Mouse (Mus musculus) liver, adult 2 months (tissue): ENCODE data around the gene Eif4g2. TPM values are rescaled to one million over a fixed set of nuclear protein-coding genes. Genes with fewer than 3 reads are reported as not detected.

Experiments used
- DNase-seq: peaks from one replicate; pipeline ENCODE4 v3.0.0-alpha.2; 2011; ENCODE audit warnings: low read depth, low spot score; ENCODE audit errors: extremely low read depth
- H3K27ac ChIP-seq: fragments of 200-500 bp; replicated peaks from 2 replicates; pipeline ENCODE4 v1.5.1; 2012; ENCODE audit warnings: low read depth, mild to moderate bottlenecking, control low read depth, inconsistent platforms, low read length; ENCODE audit not compliant: insufficient read depth
- H3K27me3 ChIP-seq: fragments of 200-500 bp; 2 replicates; pipeline ENCODE4 v1.6.1; 2012; ENCODE audit warnings: mild to moderate bottlenecking, moderate library complexity, low read length, inconsistent platforms; ENCODE audit not compliant: control insufficient read depth, insufficient read depth
- H3K36me3 ChIP-seq: fragments of 200-500 bp; 2 replicates; pipeline ENCODE4 v1.6.1; 2012; ENCODE audit warnings: low read length, inconsistent platforms; ENCODE audit not compliant: control insufficient read depth, insufficient read depth
- H3K4me1 ChIP-seq: fragments of 200-500 bp; 2 replicates; pipeline ENCODE4 v1.6.1; 2011; ENCODE audit warnings: low read length; ENCODE audit not compliant: control insufficient read depth, insufficient read depth
- H3K4me3 ChIP-seq: fragments of 200-500 bp; 2 replicates; pipeline ENCODE4 v1.5.1; 2011; ENCODE audit warnings: low read depth, mild to moderate bottlenecking, control low read depth, low read length, moderate library complexity; ENCODE audit not compliant: insufficient read depth
- H3K79me2 ChIP-seq: fragments of 200-500 bp; 2 replicates; pipeline ENCODE4 v1.6.1; 2012; ENCODE audit warnings: inconsistent platforms, mild to moderate bottlenecking, low read length, moderate library complexity; ENCODE audit not compliant: control insufficient read depth, insufficient read depth
- H3K9ac ChIP-seq: fragments of 200-500 bp; 2 replicates; pipeline ENCODE4 v1.6.1; 2012; ENCODE audit warnings: low read depth, mild to moderate bottlenecking, control low read depth, inconsistent platforms, low read length
- CTCF ChIP-seq: fragments of 200-500 bp; IDR thresholded peaks from 2 replicates; pipeline ENCODE4 v1.5.1; 2011; ENCODE audit warnings: low read depth, low read length, control low read depth
- POLR2A ChIP-seq: fragments of 200-500 bp; IDR thresholded peaks from 2 replicates; pipeline ENCODE4 v1.6.1; 2011; ENCODE audit warnings: low read length, control low read depth; ENCODE audit not compliant: insufficient read depth; ENCODE audit errors: extremely low read depth
- WGBS: fragments of 180-500 bp; shearing (Covaris S2); methylation state at CpG from one replicate; pipeline ENCODE4 v1.1.7; 2018; 5-methylcytosine and 5-hydroxymethylcytosine counted together
- polyA plus RNA-seq: library from polyadenylated mRNA; depleted of rRNA; stranded (reverse); fragments of >200 nt; gene quantifications from 2 replicates; pipeline ENCODE4 v1.2.3, GENCODE M21; 2012
- total RNA-seq: library from RNA; depleted of rRNA; stranded (reverse); fragments of >200 nt; gene quantifications from 2 replicates; pipeline ENCODE4 v1.2.3, GENCODE M21; 2014

The Eif4g2 gene
- total and polyA plus RNA-seq, 2 experiments = 64.7 to 210 TPM

GRCm38 (mm10) chr7:111122084-111122530, 39.3 kb upstream of the Eif4g2 start:
- TF ChIP-seq CTCF (no peak), POLR2A (no peak)
- DNase-seq = peak; percentile 77
- no peaks in the 10 kb centered on the region for H3K27me3 ChIP-seq
- H3K9ac ChIP-seq = peak overlapping the region; percentile 75
- peaks cover 4% of the 10 kb centered on the region for H3K36me3 ChIP-seq
- H3K79me2 ChIP-seq = no peaks in the 10 kb centered on the region
- H3K4me3 ChIP-seq = peak overlapping the region; percentile 66
- H3K4me1 ChIP-seq = peaks cover 5% of the 10 kb centered on the region
- WGBS = under 1% methylated on average over 34 of the region's 34 CpGs
- H3K27ac ChIP-seq = peak overlapping the region; percentile 89

GRCm38 (mm10) chr7:111121522-111121921, 38.7 kb upstream of the Eif4g2 start:
- no peaks in the 10 kb centered on the region for H3K79me2 ChIP-seq
- no peak for TF ChIP-seq POLR2A
- TF ChIP-seq CTCF = no peak
- peaks cover 4% of the 10 kb centered on the region for H3K36me3 ChIP-seq
- peak overlapping the region; percentile 75; the same call in 1 of the 2 replicates for H3K9ac ChIP-seq
- H3K4me1 ChIP-seq = peaks cover 5% of the 10 kb centered on the region
- peak; percentile 53 for DNase-seq
- peak overlapping the region; percentile 89 for H3K27ac ChIP-seq
- WGBS = 25% methylated on average over 9 of the region's 9 CpGs
- no peaks in the 10 kb centered on the region for H3K27me3 ChIP-seq
- peak overlapping the region; percentile 66; the same call in 1 of the 2 replicates for H3K4me3 ChIP-seq

GRCm38 (mm10) chr7:111109561-111109960, 26.7 kb upstream of the Eif4g2 start:
- Histone ChIP-seq H3K79me2 (no peaks in the 10 kb centered on the region), H3K36me3 (peaks cover 15% of the 10 kb centered on the region), H3K9ac (no peak overlapping the region), H3K4me1 (no peaks in the 10 kb centered on the region), H3K27ac (no peak overlapping the region), H3K4me3 (no peak overlapping the region), H3K27me3 (no peaks in the 10 kb centered on the region)
- WGBS = 85% methylated on average over 2 of the region's 2 CpGs
- DNase-seq = no peak
- TF ChIP-seq CTCF (no peak), POLR2A (no peak)

- WGBS = 96% methylated on average over 2 of the region's 2 CpGs
- Histone ChIP-seq H3K27ac (no peak overlapping the region), H3K27me3 (no peaks in the 10 kb centered on the region), H3K79me2 (no peaks in the 10 kb centered on the region), H3K4me1 (no peaks in the 10 kb centered on the region), H3K4me3 (no peak overlapping the region), H3K9ac (no peak overlapping the region), H3K36me3 (peaks cover 12% of the 10 kb centered on the region)
- DNase-seq = no peak
- TF ChIP-seq CTCF (no peak), POLR2A (no peak)
Measured at GRCm38 (mm10) chr7:111109161-111109560, 26.3 kb upstream of the Eif4g2 start.

GRCm38 (mm10) chr7:111098196-111098595, 15.4 kb upstream of the Eif4g2 start:
- no peaks in the 10 kb centered on the region for H3K79me2 ChIP-seq
- TF ChIP-seq CTCF (no peak), POLR2A (no peak)
- no peak overlapping the region for H3K9ac ChIP-seq
- no peaks in the 10 kb centered on the region for H3K4me1 ChIP-seq
- H3K27me3 ChIP-seq = no peaks in the 10 kb centered on the region
- peak; percentile 78 for DNase-seq
- 50% methylated on average over 1 of the region's 1 CpGs for WGBS
- no peak overlapping the region for H3K27ac ChIP-seq
- H3K36me3 ChIP-seq = no peaks in the 10 kb centered on the region
- no peak overlapping the region for H3K4me3 ChIP-seq

GRCm38 (mm10) chr7:111095169-111095568, 12.3 kb upstream of the Eif4g2 start:
- 45% methylated on average over 2 of the region's 2 CpGs for WGBS

More at GRCm38 (mm10) chr7:111095169-111095568, 12.3 kb upstream of the Eif4g2 start:
- H3K27ac ChIP-seq = no peak overlapping the region
- peaks cover 3% of the 10 kb centered on the region for H3K4me1 ChIP-seq
- TF ChIP-seq CTCF (no peak), POLR2A (no peak)
- H3K4me3 ChIP-seq = no peak overlapping the region
- DNase-seq = no peak
- no peaks in the 10 kb centered on the region for H3K27me3 ChIP-seq
- H3K79me2 ChIP-seq = no peaks in the 10 kb centered on the region
- H3K9ac ChIP-seq = no peak overlapping the region
- H3K36me3 ChIP-seq = no peaks in the 10 kb centered on the region
